Mouse (Mus musculus) embryonic fibroblast, embryonic 13.5 days (primary cell): Measurements from ENCODE around the gene Sprr2a2.
"Not testable (repeated sequence)": the region's sequence is repeated elsewhere in the genome, so short reads cannot be mapped to it uniquely, and the experiment has no call there.

Experiments used
- CTCF ChIP-seq: IDR thresholded peaks from 2 replicates; pipeline ENCODE4 v1.5.1; 2011; ENCODE audit warnings: mild to moderate bottlenecking, control low read depth, low read length, moderate library complexity, borderline replicate concordance; ENCODE audit not compliant: insufficient read depth
- POLR2A ChIP-seq: IDR thresholded peaks from 2 replicates; pipeline ENCODE4 v1.6.1; 2011; ENCODE audit warnings: low read depth, mild to moderate bottlenecking, control low read depth, low read length, moderate library complexity

DNA sequence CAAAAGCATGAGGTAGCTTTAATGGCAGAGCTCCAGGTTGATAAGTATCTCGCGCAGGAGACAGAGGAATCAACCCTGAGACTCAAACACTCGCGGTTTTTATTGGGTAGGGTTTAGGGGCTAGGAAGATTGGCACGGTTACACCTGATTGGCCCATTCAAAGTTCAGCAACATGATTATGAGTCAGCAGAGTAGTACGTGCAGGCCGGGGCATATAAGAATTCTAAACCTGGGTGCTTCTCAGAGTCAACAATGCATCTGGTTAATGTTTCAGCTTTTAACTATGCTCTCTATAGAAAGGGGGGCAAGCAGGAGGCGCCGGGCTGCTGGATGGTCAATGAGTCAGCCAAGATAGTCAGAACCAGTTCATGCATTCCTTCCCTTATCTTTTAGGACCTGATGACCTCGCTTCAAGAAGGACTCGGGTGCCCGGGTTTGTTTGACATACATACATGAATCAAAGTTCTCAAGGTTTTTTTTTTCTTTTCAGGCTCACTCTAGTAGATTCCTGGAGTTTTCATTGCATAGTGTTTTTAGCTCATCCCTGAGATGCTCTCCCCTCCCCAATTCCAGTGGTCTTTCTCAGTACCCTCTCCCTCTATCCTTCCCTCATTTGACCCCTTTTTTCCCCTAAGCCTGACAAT, 65.4 kb downstream of the Sprr2a2 start:
- TF ChIP-seq CTCF, POLR2A: not testable (repeated sequence)
